Mouse (Mus musculus) olfactory bulb, adult 2 months (tissue): ENCODE data around the gene Ssc4d. TPM values are rescaled to one million over a fixed set of nuclear protein-coding genes. Genes with fewer than 3 reads are reported as not detected.

Source experiments
- H3K27ac ChIP-seq: fragments of 200-500 bp; 2 replicates; pipeline ENCODE4 v1.5.1; 2012; ENCODE audit warnings: low read depth, low read length; ENCODE audit not compliant: insufficient read depth
- H3K4me1 ChIP-seq: fragments of 200-500 bp; 2 replicates; pipeline ENCODE4 v1.6.1; 2012; ENCODE audit warnings: low read length; ENCODE audit not compliant: control insufficient read depth, insufficient read depth
- H3K4me3 ChIP-seq: fragments of 200-500 bp; 2 replicates; pipeline ENCODE4 v1.5.1; 2012; ENCODE audit warnings: mild to moderate bottlenecking, low read depth, low read length, moderate library complexity; ENCODE audit not compliant: insufficient read depth
- CTCF ChIP-seq: fragments of 200-500 bp; IDR thresholded peaks from 2 replicates; pipeline ENCODE4 v1.5.1; 2012; ENCODE audit warnings: low read depth, mild to moderate bottlenecking, low read length, moderate library complexity; ENCODE audit not compliant: insufficient read depth
- POLR2A ChIP-seq: fragments of 200-500 bp; IDR thresholded peaks from 2 replicates; pipeline ENCODE4 v1.6.1; 2012; ENCODE audit warnings: mild to moderate bottlenecking, low read depth, low read length, moderate library complexity; ENCODE audit not compliant: insufficient read depth
- WGBS: fragments of 180-500 bp; shearing (Covaris S2); methylation state at CpG from one replicate; pipeline ENCODE4 v1.1.7; 2018; 5-methylcytosine and 5-hydroxymethylcytosine counted together
- polyA plus RNA-seq: library from polyadenylated mRNA; stranded (reverse); fragments of >200 nt; gene quantifications from 2 replicates; pipeline ENCODE4 v1.2.4, GENCODE M21; 2012; ENCODE audit warnings: low replicate concordance; ENCODE audit not compliant: missing spikeins, insufficient read depth, insufficient read length

Ssc4d gene
- polyA plus RNA-seq, 1 experiment = not detected

DNA sequence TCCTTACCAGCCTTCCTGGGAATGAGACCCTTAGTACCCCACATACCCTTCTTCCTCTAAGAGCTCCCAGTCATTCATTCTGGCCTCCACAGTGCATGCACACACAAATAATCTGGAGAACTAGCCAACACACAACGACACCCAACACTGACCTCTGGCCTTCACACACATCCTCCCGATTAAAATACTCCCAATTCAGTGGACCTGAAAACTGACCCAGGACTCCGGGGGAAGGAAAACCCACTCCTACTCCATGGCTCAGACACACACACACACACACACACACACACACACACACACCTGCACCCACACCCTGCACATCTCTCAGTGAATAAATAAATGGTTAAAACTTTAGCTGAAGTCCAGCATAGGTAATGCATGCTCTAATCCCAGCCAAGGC, 54.4 kb downstream of the Ssc4d start:
- TF ChIP-seq POLR2A = no peak
- Histone ChIP-seq H3K4me1 (peaks cover 15% of the 10 kb centered on the region), H3K27ac (no peak overlapping the region), H3K4me3 (no peak overlapping the region)
- WGBS = 89% methylated on average over 3 of the region's 3 CpGs

DNA sequence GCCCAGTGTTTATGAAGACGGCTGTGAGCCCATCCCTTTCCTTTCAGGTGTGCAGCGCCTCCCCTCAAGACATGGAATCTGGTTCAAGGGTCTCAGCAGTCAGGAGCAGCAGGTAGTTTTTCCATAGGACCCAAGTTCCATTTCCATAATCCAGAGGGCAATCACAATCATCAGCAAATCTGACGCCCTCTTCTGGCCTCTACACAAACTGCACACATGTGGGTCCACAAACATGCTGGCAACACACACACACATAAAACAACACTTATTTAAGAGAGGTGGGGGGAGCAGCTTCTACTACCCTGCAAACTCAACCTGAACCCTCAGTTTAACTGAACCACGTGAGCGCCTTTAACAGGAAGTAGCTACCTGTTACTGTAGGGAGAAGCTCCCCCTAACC, 55.7 kb downstream of the Ssc4d start:
- Histone ChIP-seq H3K4me1 (peaks cover 23% of the 10 kb centered on the region), H3K27ac (no peak overlapping the region), H3K4me3 (no peak overlapping the region)
- no peak for TF ChIP-seq POLR2A
- TF ChIP-seq CTCF = no peak
- WGBS = 94% methylated on average over 5 of the region's 5 CpGs

DNA sequence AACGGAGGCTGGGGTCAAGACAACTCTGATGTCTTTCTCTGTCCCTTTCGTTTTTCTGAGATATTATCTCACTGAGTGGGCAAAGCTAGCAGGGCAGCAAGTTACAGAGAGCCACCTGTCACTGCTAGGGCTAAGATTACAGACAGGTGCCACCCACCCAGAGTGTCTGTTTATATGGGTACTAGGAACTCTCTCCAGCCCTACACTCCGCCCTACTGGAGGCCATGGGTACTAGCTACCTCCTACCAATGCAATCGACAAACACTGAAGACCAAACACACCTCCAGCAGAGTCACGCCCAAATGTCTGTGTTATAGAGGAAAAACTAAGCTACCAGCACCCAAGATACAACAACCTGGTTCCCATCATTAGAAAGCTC, 56.3 kb downstream of the Ssc4d start:
- 91% methylated on average over 5 of the region's 5 CpGs for WGBS
- peaks cover 26% of the 10 kb centered on the region for H3K4me1 ChIP-seq
- H3K4me3 ChIP-seq = no peak overlapping the region
- H3K27ac ChIP-seq = no peak overlapping the region
- TF ChIP-seq CTCF (no peak), POLR2A (no peak)

DNA sequence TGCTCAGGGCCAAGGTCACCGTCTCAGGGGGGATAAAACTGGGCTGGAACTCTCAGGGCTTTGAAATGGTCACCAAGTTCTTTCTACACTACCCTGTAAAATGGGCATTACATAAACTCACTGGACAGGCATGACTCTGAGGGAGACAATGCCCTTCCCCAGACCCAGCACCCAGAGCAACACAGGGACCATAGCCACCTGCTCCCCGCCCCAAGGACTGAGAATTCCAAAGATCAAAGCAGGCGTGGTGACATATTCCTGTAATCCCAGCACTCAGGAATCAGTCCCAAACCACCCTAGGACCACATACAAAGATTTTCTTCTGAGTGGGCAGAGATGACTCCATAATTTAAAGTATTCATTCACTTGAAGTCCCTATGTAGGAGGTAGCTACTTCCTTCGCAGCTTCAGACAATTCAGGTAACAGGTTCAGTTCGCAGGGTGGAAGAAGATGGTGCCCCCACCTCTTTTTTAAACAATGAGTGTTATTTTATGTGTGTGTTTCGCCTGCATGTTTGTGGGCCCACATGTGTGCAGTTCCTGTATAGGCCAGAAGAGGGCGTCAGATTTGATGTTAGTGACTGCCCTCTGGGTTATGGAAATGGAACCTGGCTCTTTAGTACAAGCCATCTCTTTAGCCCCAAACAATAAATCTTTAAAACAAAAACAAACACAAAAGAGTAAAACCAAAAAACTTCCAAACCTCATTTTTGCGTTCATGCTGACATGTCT, 56.8 kb downstream of the Ssc4d start:
- H3K4me1 ChIP-seq = peaks cover 27% of the 10 kb centered on the region
- TF ChIP-seq POLR2A (no peak), CTCF (no peak)
- 88% methylated on average over 8 of the region's 8 CpGs for WGBS
- no peak overlapping the region for H3K4me3 ChIP-seq
- no peak overlapping the region for H3K27ac ChIP-seq

DNA sequence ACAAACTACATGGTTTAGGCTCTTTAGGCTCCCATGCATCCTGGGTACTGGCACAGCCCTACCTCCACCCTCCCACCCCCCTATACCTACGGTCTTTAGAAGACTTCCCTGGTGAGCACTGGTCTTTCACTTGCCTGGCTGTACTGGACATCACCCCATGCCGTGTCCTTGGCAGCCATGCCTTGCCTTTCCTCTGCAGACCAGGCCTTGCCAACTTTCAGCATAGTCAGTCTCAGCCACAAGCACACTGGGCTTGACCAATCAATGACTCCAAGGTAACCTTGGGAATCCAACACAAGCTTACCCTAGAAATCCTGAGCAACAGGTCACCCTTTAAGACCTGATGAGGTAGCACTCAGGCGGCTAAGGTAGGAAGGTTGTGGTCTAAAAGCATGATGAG, 57.7 kb downstream of the Ssc4d start:
- H3K4me3 ChIP-seq = no peak overlapping the region
- H3K4me1 ChIP-seq = peaks cover 29% of the 10 kb centered on the region
- no peak for TF ChIP-seq CTCF
- no peak for TF ChIP-seq POLR2A
- no peak overlapping the region for H3K27ac ChIP-seq
- 78% methylated on average over 3 of the region's 3 CpGs for WGBS

DNA sequence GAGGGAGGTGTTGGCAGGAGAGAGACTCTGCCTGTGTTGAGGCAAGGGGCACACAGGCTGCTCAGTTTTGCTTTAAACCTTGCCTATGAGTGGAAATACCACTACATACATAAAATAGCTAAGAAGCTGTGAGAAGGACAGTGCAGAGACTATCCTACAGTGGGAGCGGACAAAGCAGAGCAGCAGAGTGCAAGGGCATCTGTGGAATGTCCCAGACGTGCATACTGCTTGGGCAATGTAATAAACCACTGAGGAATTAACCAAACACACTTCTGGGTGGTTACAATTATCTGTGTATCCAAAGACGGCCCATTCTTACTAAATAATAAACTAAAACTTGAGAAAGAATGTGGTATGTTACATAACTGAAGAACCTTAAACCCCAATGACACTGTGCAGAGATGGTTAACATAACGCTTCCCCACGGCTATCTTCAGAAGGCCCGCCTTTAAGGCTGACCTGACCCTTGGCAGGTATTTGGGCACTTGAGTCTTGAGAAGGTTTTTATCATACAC, 58.2 kb downstream of the Ssc4d start:
- no peak overlapping the region for H3K4me3 ChIP-seq
- H3K4me1 ChIP-seq = peaks cover 34% of the 10 kb centered on the region
- no peak overlapping the region for H3K27ac ChIP-seq
- no peak for TF ChIP-seq POLR2A
- no peak for TF ChIP-seq CTCF
- WGBS = 82% methylated on average over 6 of the region's 6 CpGs

DNA sequence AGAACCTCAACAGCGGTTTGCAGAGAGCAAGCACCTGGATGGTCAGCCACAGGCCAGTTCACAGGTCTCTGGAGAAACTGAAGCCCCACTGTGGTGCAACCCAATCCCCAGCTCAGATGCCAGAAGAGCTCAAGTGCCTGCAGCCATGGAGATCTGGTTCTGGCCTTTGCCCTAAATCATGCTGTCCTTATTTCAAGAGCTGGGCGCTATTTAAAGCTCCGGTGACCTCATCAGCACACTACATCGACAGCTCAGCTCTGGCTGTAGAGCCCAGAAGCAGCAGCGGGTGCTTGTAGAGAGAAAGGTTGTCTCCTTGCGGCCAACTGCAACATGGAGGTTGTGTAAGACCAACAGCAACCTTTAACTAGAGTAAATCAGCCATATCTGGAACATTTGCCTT, 60.2 kb downstream of the Ssc4d start:
- H3K4me3 ChIP-seq = no peak overlapping the region
- TF ChIP-seq CTCF (no peak), POLR2A (no peak)
- peaks cover 44% of the 10 kb centered on the region for H3K4me1 ChIP-seq
- no peak overlapping the region for H3K27ac ChIP-seq
- 58% methylated on average over 6 of the region's 6 CpGs for WGBS

DNA sequence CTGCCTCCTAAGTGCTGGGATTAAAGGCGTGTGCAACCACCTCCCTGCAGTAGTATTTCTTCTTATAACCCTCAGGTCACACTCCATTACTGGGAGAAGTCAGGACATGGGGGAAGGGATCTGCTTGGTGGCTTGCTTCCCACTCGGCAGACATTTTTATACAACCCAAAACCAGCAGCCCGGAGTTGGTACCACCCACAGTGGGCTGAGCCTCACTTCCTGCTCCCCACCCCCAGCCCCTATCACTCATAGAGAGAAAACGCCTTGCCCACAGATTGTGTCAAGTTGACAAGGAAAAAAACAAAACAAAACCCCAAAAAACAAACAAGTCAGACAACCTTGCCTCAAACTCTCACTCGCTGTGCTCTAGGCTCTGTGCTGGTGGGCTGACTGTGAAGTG, 61.1 kb downstream of the Ssc4d start:
- Histone ChIP-seq H3K4me3 (no peak overlapping the region), H3K27ac (no peak overlapping the region), H3K4me1 (peaks cover 48% of the 10 kb centered on the region)
- no peak for TF ChIP-seq POLR2A
- 49% methylated on average over 5 of the region's 5 CpGs for WGBS

DNA sequence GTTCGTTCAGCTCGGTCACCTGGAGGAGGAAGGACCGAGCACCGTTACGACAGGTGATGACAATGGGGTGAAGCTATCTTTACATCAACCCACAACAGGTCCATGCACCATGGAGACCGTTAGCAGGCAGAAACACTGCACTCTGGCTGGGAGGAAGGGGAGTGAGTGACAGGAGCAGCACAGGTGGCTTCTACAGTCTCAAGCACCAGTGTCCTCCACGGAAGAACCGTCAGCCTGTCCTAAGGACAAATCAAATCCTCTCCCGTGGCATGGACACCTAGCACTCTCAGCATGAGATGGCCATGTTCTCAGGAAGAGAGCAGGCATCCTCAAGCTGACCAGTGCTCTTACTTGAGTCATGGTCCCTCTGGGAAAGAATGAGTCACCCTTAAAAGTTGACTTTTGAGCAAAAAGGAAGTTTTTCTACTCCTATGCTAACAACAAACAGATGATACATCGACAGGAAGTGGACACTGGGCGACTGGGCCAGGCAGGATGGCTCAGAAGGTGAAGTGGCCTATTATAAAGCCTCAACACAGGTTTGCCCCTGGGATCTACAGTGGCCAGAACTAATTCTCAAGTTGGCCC, 62.6 kb downstream of the Ssc4d start:
- TF ChIP-seq POLR2A (no peak), CTCF (no peak)
- WGBS = 87% methylated on average over 11 of the region's 11 CpGs
- H3K4me1 ChIP-seq = peaks cover 53% of the 10 kb centered on the region
- H3K4me3 ChIP-seq = no peak overlapping the region
- no peak overlapping the region for H3K27ac ChIP-seq
